Mouse (Mus musculus): ENCODE data around the gene Ewsr1. TPM values are rescaled to one million over a fixed set of nuclear protein-coding genes. Genes with fewer than 3 reads are reported as not detected.

Ewsr1 gene
- polyA plus RNA-seq (2012; fragmentation: generic; extraction: Trizol): 157 TPM

- Histone ChIP-seq H3K27me3 (ENCODE audit: control insufficient read depth, insufficient read depth, insufficient read length) (no peaks in the 10 kb centered on the region), H3K36me3 (ENCODE audit: control insufficient read depth, insufficient read depth) (peaks cover 3% of the 10 kb centered on the region), H3K79me2 (ENCODE audit: control insufficient read depth, insufficient read depth) (peaks cover 49% of the 10 kb centered on the region), H3K4me2 (ENCODE audit: low read depth) (peak within 1 kb of the TSS; percentile 100), H3ac (ENCODE audit: control insufficient read depth, insufficient read length) (peak within 1 kb of the TSS; percentile 65), H3K4me3 (peak within 1 kb of the TSS; percentile 98)
- TF ChIP-seq POLR2A (IDR thresholded peaks at IDR 0.05; ENCODE audit: insufficient read length, low read depth): peak; percentile 96
- no peak for TF ChIP-seq CEBPB (IDR thresholded peaks at IDR 0.05; ENCODE audit: insufficient read depth, poor library complexity, severe bottlenecking)
- TF ChIP-seq MYOG (IDR thresholded peaks at IDR 0.05; ENCODE audit: control insufficient read depth in 1 of 3, insufficient read depth in 1 of 3, insufficient read length in 2 of 3, low read depth in 2 of 3): peak in 2 of 3 experiments; percentile 37 to 49
- TF ChIP-seq MAX (IDR thresholded peaks at IDR 0.05; ENCODE audit: low read depth): no peak
- peak; percentile 35 for TF ChIP-seq E2F4 (IDR thresholded peaks at IDR 0.05; ENCODE audit: insufficient read depth)
- TF ChIP-seq USF1 (IDR thresholded peaks at IDR 0.05; ENCODE audit: low read depth): no peak
- TF ChIP-seq POLR2AphosphoS2 (IDR thresholded peaks at IDR 0.05; ENCODE audit: insufficient read length, low read depth): peak; percentile 99
- no peak for TF ChIP-seq TCF12 (IDR thresholded peaks at IDR 0.05; ENCODE audit: insufficient read depth, poor library complexity, severe bottlenecking)
- TF ChIP-seq TCF3 (IDR thresholded peaks at IDR 0.05; ENCODE audit: insufficient read length, low read depth): no peak
- TF ChIP-seq MYOD1 (IDR thresholded peaks at IDR 0.05; ENCODE audit: control insufficient read depth in 1 of 3, insufficient read length in 2 of 3, low read depth in 2 of 3): peak in 1 of 3 experiments; percentile 33
- peak; percentile 17 for TF ChIP-seq SRF (IDR thresholded peaks at IDR 0.05; ENCODE audit: control insufficient read depth, insufficient read length, low read depth)
- peak; percentile 57 for TF ChIP-seq REST (IDR thresholded peaks at IDR 0.05; ENCODE audit: insufficient read depth, insufficient read length)
These were observed at the start of gene Ewsr1, which contains the start of gene Rhbdd3 for GRCm38 (mm10) chr11:5098736-5099542. TSS of gene Ewsr1 (minus strand) at chr11:5099266. TSS of gene Rhbdd3 (plus strand) at chr11:5098926.

- H3K27me3 ChIP-seq (ENCODE audit: control insufficient read depth, insufficient read depth, insufficient read length): peaks cover 29% of the 10 kb centered on the region
These were observed 46.5 kb upstream of the Ewsr1 start for GRCm38 (mm10) chr11:5145600-5145999.

GRCm38 (mm10) chr11:5141965-5142364 is 42.9 kb upstream of the Ewsr1 start:
- TF ChIP-seq E2F4 (IDR thresholded peaks at IDR 0.05; ENCODE audit: insufficient read depth) (no peak), USF1 (IDR thresholded peaks at IDR 0.05; ENCODE audit: low read depth) (no peak), MYOD1 (IDR thresholded peaks at IDR 0.05; ENCODE audit: control insufficient read depth in 1 of 3, insufficient read length in 2 of 3, low read depth in 2 of 3) (no peak), POLR2AphosphoS2 (IDR thresholded peaks at IDR 0.05; ENCODE audit: insufficient read length, low read depth) (no peak), SRF (IDR thresholded peaks at IDR 0.05; ENCODE audit: control insufficient read depth, insufficient read length, low read depth) (no peak), TCF3 (IDR thresholded peaks at IDR 0.05; ENCODE audit: insufficient read length, low read depth) (no peak), REST (IDR thresholded peaks at IDR 0.05; ENCODE audit: insufficient read depth, insufficient read length) (no peak), POLR2A (IDR thresholded peaks at IDR 0.05; ENCODE audit: insufficient read length, low read depth) (no peak), MAX (IDR thresholded peaks at IDR 0.05; ENCODE audit: low read depth) (no peak), CEBPB (IDR thresholded peaks at IDR 0.05; ENCODE audit: insufficient read depth, poor library complexity, severe bottlenecking) (no peak), MYOG (IDR thresholded peaks at IDR 0.05; ENCODE audit: control insufficient read depth in 1 of 3, insufficient read depth in 1 of 3, insufficient read length in 2 of 3, low read depth in 2 of 3) (no peak), TCF12 (IDR thresholded peaks at IDR 0.05; ENCODE audit: insufficient read depth, poor library complexity, severe bottlenecking) (no peak)
- Histone ChIP-seq H3K4me3 (no peak overlapping the region), H3K4me2 (ENCODE audit: low read depth) (no peak overlapping the region), H3K36me3 (ENCODE audit: control insufficient read depth, insufficient read depth) (no peaks in the 10 kb centered on the region), H3ac (ENCODE audit: control insufficient read depth, insufficient read length) (no peak overlapping the region), H3K27me3 (ENCODE audit: control insufficient read depth, insufficient read depth, insufficient read length) (peaks cover 24% of the 10 kb centered on the region), H3K79me2 (ENCODE audit: control insufficient read depth, insufficient read depth) (no peaks in the 10 kb centered on the region)

More at GRCm38 (mm10) chr11:5145600-5145999, 46.5 kb upstream of the Ewsr1 start:
- TF ChIP-seq POLR2A (IDR thresholded peaks at IDR 0.05; ENCODE audit: insufficient read length, low read depth): no peak
- TF ChIP-seq MAX (IDR thresholded peaks at IDR 0.05; ENCODE audit: low read depth): no peak
- TF ChIP-seq SRF (IDR thresholded peaks at IDR 0.05; ENCODE audit: control insufficient read depth, insufficient read length, low read depth): no peak
- TF ChIP-seq USF1 (IDR thresholded peaks at IDR 0.05; ENCODE audit: low read depth): no peak
- TF ChIP-seq CEBPB (IDR thresholded peaks at IDR 0.05; ENCODE audit: insufficient read depth, poor library complexity, severe bottlenecking): no peak
- TF ChIP-seq MYOD1 (IDR thresholded peaks at IDR 0.05; ENCODE audit: control insufficient read depth in 1 of 3, insufficient read length in 2 of 3, low read depth in 2 of 3): no peak
- no peak for TF ChIP-seq TCF12 (IDR thresholded peaks at IDR 0.05; ENCODE audit: insufficient read depth, poor library complexity, severe bottlenecking)
- no peak for TF ChIP-seq POLR2AphosphoS2 (IDR thresholded peaks at IDR 0.05; ENCODE audit: insufficient read length, low read depth)
- TF ChIP-seq E2F4 (IDR thresholded peaks at IDR 0.05; ENCODE audit: insufficient read depth): no peak
- TF ChIP-seq TCF3 (IDR thresholded peaks at IDR 0.05; ENCODE audit: insufficient read length, low read depth): no peak
- no peak for TF ChIP-seq REST (IDR thresholded peaks at IDR 0.05; ENCODE audit: insufficient read depth, insufficient read length)
- TF ChIP-seq MYOG (IDR thresholded peaks at IDR 0.05; ENCODE audit: control insufficient read depth in 1 of 3, insufficient read depth in 1 of 3, insufficient read length in 2 of 3, low read depth in 2 of 3): no peak
- no peaks in the 10 kb centered on the region for H3K36me3 ChIP-seq (ENCODE audit: control insufficient read depth, insufficient read depth)
- no peak overlapping the region for H3ac ChIP-seq (ENCODE audit: control insufficient read depth, insufficient read length)
- no peak overlapping the region for H3K4me3 ChIP-seq
- no peaks in the 10 kb centered on the region for H3K79me2 ChIP-seq (ENCODE audit: control insufficient read depth, insufficient read depth)
- H3K4me2 ChIP-seq (ENCODE audit: low read depth): no peak overlapping the region

- TF ChIP-seq CEBPB (IDR thresholded peaks at IDR 0.05; ENCODE audit: insufficient read depth, poor library complexity, severe bottlenecking) (no peak), USF1 (IDR thresholded peaks at IDR 0.05; ENCODE audit: low read depth) (no peak), POLR2AphosphoS2 (IDR thresholded peaks at IDR 0.05; ENCODE audit: insufficient read length, low read depth) (no peak), MAX (IDR thresholded peaks at IDR 0.05; ENCODE audit: low read depth) (no peak), E2F4 (IDR thresholded peaks at IDR 0.05; ENCODE audit: insufficient read depth) (no peak), TCF12 (IDR thresholded peaks at IDR 0.05; ENCODE audit: insufficient read depth, poor library complexity, severe bottlenecking) (no peak), POLR2A (IDR thresholded peaks at IDR 0.05; ENCODE audit: insufficient read length, low read depth) (no peak), TCF3 (IDR thresholded peaks at IDR 0.05; ENCODE audit: insufficient read length, low read depth) (no peak), MYOG (IDR thresholded peaks at IDR 0.05; ENCODE audit: control insufficient read depth in 1 of 3, insufficient read depth in 1 of 3, insufficient read length in 2 of 3, low read depth in 2 of 3) (no peak), SRF (IDR thresholded peaks at IDR 0.05; ENCODE audit: control insufficient read depth, insufficient read length, low read depth) (no peak), MYOD1 (IDR thresholded peaks at IDR 0.05; ENCODE audit: control insufficient read depth in 1 of 3, insufficient read length in 2 of 3, low read depth in 2 of 3) (no peak), REST (IDR thresholded peaks at IDR 0.05; ENCODE audit: insufficient read depth, insufficient read length) (no peak)
- H3K4me2 ChIP-seq (ENCODE audit: low read depth): no peak overlapping the region
- H3K4me3 ChIP-seq: no peak overlapping the region
These were observed 42.2 kb upstream of the Ewsr1 start for GRCm38 (mm10) chr11:5141252-5141651.

More at GRCm38 (mm10) chr11:5141252-5141651, 42.2 kb upstream of the Ewsr1 start:
- Histone ChIP-seq H3ac (ENCODE audit: control insufficient read depth, insufficient read length) (no peak overlapping the region), H3K36me3 (ENCODE audit: control insufficient read depth, insufficient read depth) (no peaks in the 10 kb centered on the region), H3K79me2 (ENCODE audit: control insufficient read depth, insufficient read depth) (no peaks in the 10 kb centered on the region), H3K27me3 (ENCODE audit: control insufficient read depth, insufficient read depth, insufficient read length) (peaks cover 27% of the 10 kb centered on the region)
